In the genomic region with DNA sequence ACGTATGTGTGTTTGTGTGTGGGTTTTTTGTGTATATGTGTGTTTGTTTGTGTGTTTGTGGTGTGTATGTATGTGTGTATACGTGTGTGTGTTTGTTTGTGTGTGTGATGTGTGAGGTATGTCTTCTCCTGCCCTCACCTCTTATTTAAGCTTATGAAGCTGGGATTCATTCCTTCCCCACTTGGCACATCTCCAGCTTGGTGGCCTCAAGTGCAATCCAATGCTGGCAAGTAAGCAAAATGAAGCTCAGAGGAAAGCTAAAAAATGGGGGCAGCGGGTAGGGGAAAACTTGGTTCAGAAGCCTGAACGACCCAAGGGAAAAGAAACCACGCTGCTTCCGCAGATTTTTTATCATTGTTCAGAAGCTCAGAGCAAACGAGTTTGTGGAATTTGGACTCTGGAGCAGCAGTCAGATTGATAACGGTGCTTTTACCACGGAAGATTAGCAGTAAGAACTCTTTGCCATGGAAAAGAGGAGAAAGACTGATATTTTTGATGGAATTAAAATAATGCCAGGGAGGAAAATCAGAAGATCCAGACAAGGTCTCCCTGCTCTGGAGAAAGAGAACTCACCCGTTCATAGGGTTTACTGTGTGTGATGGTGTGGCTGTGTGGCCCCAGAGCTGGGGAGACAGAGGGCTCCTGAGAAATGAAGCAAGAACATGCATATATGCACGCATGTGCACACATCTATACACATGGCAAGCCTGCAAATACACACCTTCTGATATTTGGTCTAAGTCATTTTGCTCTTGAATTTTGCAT, we compare ENCODE assay signal across 17 mouse cellular contexts. TPM values are rescaled to one million over a fixed set of nuclear protein-coding genes. Genes with fewer than 3 reads are reported as not detected.
DNase-seq lines count a peak whose midpoint lies in the region; ATAC-seq and TF ChIP-seq lines count a peak whose summit lies in the region.
"Had no signal": no experiment of that assay in that cellular context is flagged by ENCODE, and none has a peak within 500 bp of the region (broad histone marks: within the 10 kb centered on the region; RNA-seq: fewer than 3 reads in every experiment).

No protein-coding gene starts in this region.

- DNase-seq in forebrain, embryonic 11.5 days (ENCODE audit: low spot score) = peak; percentile 1
- DNase-seq in liver, adult 2 months (ENCODE audit: extremely low read depth, low read depth, low spot score) = peak; percentile 82
- no peak for DNase-seq in liver, embryonic 11.5 days (ENCODE audit: low spot score)
- DNase-seq in 3134 (ENCODE audit: extremely low read depth, insufficient read length, low spot score) = peak; percentile 21
- peak; percentile 42 for DNase-seq in adrenal gland, postnatal 25 days
- DNase-seq in left cerebral cortex, postnatal 14 days (ENCODE audit: low spot score in 2 of 2) = no peak
- no peak for DNase-seq in urinary bladder, postnatal 10 days (ENCODE audit: low spot score)
- DNase-seq: cerebellum, adult 8-10 months; forebrain, postnatal 0 days; layer of hippocampus, postnatal 36 days; thymus, postnatal 36 days had no signal

- TF ChIP-seq POLR2A in liver, adult 2 months (IDR thresholded peaks at IDR 0.05; ENCODE audit: extremely low read depth, insufficient read depth, low read length) = no peak

- TF ChIP-seq CTCF in liver, adult 2 months (IDR thresholded peaks at IDR 0.05; ENCODE audit: low read depth, low read length) = no peak

- H3K4me3 ChIP-seq in forebrain, embryonic 11.5 days (ENCODE audit: low read depth, low read length) = no peak overlapping the region
- no peak overlapping the region for H3K4me3 ChIP-seq in forebrain, embryonic 15.5 days
- H3K4me3 ChIP-seq in liver, adult 2 months (ENCODE audit: insufficient read depth, low read depth, low read length) = no peak overlapping the region
- H3K4me3 ChIP-seq in liver, embryonic 11.5 days (ENCODE audit: low read depth, low read length) = no peak overlapping the region
- H3K4me3 ChIP-seq: embryonic facial prominence, embryonic 12.5 days; limb, embryonic 15.5 days; neural tube, embryonic 12.5 days had no signal

- intact Hi-C loops in left cerebral cortex, postnatal 14 days (cut with DNase I) = no loop called here

- H3K27me3 ChIP-seq in forebrain, embryonic 11.5 days (ENCODE audit: control insufficient read depth, insufficient read depth, low read length) = no peaks in the 10 kb centered on the region
- no peaks in the 10 kb centered on the region for H3K27me3 ChIP-seq in forebrain, embryonic 15.5 days
- H3K27me3 ChIP-seq in liver, adult 2 months (ENCODE audit: control insufficient read depth, insufficient read depth, low read length) = no peaks in the 10 kb centered on the region
- no peaks in the 10 kb centered on the region for H3K27me3 ChIP-seq in liver, embryonic 11.5 days (replicated peaks; ENCODE audit: control insufficient read depth, insufficient read depth, low read length)
- H3K27me3 ChIP-seq: embryonic facial prominence, embryonic 12.5 days; limb, embryonic 15.5 days; neural tube, embryonic 12.5 days; Patski had no signal

- H3K4me1 ChIP-seq in forebrain, embryonic 11.5 days (replicated peaks; ENCODE audit: control insufficient read depth, insufficient read depth, low read length) = no peaks in the 10 kb centered on the region
- H3K4me1 ChIP-seq in forebrain, embryonic 15.5 days = peaks cover 12% of the 10 kb centered on the region; the same call in 1 of the 2 replicates
- H3K4me1 ChIP-seq in liver, adult 2 months (ENCODE audit: control insufficient read depth, insufficient read depth, low read length) = peaks cover 8% of the 10 kb centered on the region; the same call in 1 of the 2 replicates
- H3K4me1 ChIP-seq in liver, embryonic 11.5 days (replicated peaks; ENCODE audit: control insufficient read depth, insufficient read depth, low read length) = no peaks in the 10 kb centered on the region
- H3K4me1 ChIP-seq: limb, embryonic 15.5 days; neural tube, embryonic 12.5 days had no signal

- H3K79me2 ChIP-seq in liver, adult 2 months (ENCODE audit: control insufficient read depth, insufficient read depth, low read length) = no peaks in the 10 kb centered on the region

- H3K4me2 ChIP-seq in forebrain, embryonic 11.5 days (ENCODE audit: low read depth, low read length, severe bottlenecking) = no peak overlapping the region
- H3K4me2 ChIP-seq in forebrain, embryonic 15.5 days (replicated peaks) = no peak overlapping the region
- H3K4me2 ChIP-seq in liver, embryonic 11.5 days = no peak overlapping the region
- H3K4me2 ChIP-seq: embryonic facial prominence, embryonic 12.5 days; limb, embryonic 15.5 days; neural tube, embryonic 12.5 days had no signal

- no peak overlapping the region for H3K27ac ChIP-seq in forebrain, embryonic 11.5 days (ENCODE audit: low read depth, low read length)
- H3K27ac ChIP-seq in forebrain, embryonic 15.5 days (replicated peaks) = no peak overlapping the region
- no peak overlapping the region for H3K27ac ChIP-seq in liver, adult 2 months (replicated peaks; ENCODE audit: insufficient read depth, low read depth, low read length)
- H3K27ac ChIP-seq in liver, embryonic 11.5 days (ENCODE audit: low read depth, low read length) = no peak overlapping the region
- H3K27ac ChIP-seq: embryonic facial prominence, embryonic 12.5 days; kidney, postnatal 0 days; limb, embryonic 15.5 days; neural tube, embryonic 12.5 days had no signal

- no peak for ATAC-seq in forebrain, embryonic 11.5 days (replicated peaks; ENCODE audit: low FRiP score)
- no peak for ATAC-seq in forebrain, embryonic 15.5 days (replicated peaks)
- no peak for ATAC-seq in liver, embryonic 11.5 days (replicated peaks; ENCODE audit: low FRiP score)
- ATAC-seq: forebrain, postnatal 0 days; Patski had no signal

- no peaks in the 10 kb centered on the region for H3K36me3 ChIP-seq in forebrain, embryonic 11.5 days (ENCODE audit: control insufficient read depth, insufficient read depth, low read length)
- no peaks in the 10 kb centered on the region for H3K36me3 ChIP-seq in forebrain, embryonic 15.5 days
- no peaks in the 10 kb centered on the region for H3K36me3 ChIP-seq in liver, adult 2 months (ENCODE audit: control insufficient read depth, insufficient read depth, low read length)
- H3K36me3 ChIP-seq in liver, embryonic 11.5 days (ENCODE audit: control insufficient read depth, insufficient read depth, low read length) = no peaks in the 10 kb centered on the region
- H3K36me3 ChIP-seq: embryonic facial prominence, embryonic 12.5 days; limb, embryonic 15.5 days; neural tube, embryonic 12.5 days had no signal

- H3K9ac ChIP-seq in forebrain, embryonic 11.5 days (ENCODE audit: low read length) = no peak overlapping the region
- H3K9ac ChIP-seq in forebrain, embryonic 15.5 days (replicated peaks) = no peak overlapping the region
- H3K9ac ChIP-seq in liver, adult 2 months (ENCODE audit: low read depth, low read length) = no peak overlapping the region
- no peak overlapping the region for H3K9ac ChIP-seq in liver, embryonic 11.5 days (ENCODE audit: low read depth, low read length)
- H3K9ac ChIP-seq: embryonic facial prominence, embryonic 12.5 days; forebrain, postnatal 0 days; limb, embryonic 15.5 days; neural tube, embryonic 12.5 days had no signal

- H3K9me3 ChIP-seq in forebrain, embryonic 11.5 days (ENCODE audit: control insufficient read depth, low read length) = no peaks in the 10 kb centered on the region
- H3K9me3 ChIP-seq in forebrain, embryonic 15.5 days = no peaks in the 10 kb centered on the region
- no peaks in the 10 kb centered on the region for H3K9me3 ChIP-seq in liver, embryonic 11.5 days (ENCODE audit: control insufficient read depth, low read length)
- H3K9me3 ChIP-seq: embryonic facial prominence, embryonic 12.5 days; limb, embryonic 15.5 days; neural tube, embryonic 12.5 days had no signal

- 82% methylated on average over 11 of the region's 11 CpGs for WGBS in forebrain, embryonic 11.5 days
- 58% methylated on average over 11 of the region's 11 CpGs for WGBS in forebrain, embryonic 15.5 days
- 28% methylated on average over 11 of the region's 11 CpGs for WGBS in liver, adult 2 months
- 63% methylated on average over 11 of the region's 11 CpGs for WGBS in liver, embryonic 11.5 days

RNA-seq across cellular contexts. Expression of a gene that starts 8.5 kb away (rescaled TPM):
- polyA plus RNA-seq in forebrain, embryonic 11.5 days (2014; fragmentation: Nextera tagmentation; extraction: Ambion mirVana) = 18.0 and 19.3 TPM in 2 replicates
- polyA plus RNA-seq in forebrain, embryonic 15.5 days (2015; fragmentation: Nextera tagmentation; extraction: Ambion mirVana) = 18.2 and 19.4 TPM in 2 replicates
- 3.6 and 4.9 TPM in 2 replicates for total RNA-seq in liver, adult 2 months (2014; rRNA removed)
- polyA plus RNA-seq in liver, adult 2 months (2012; rRNA removed) = 1.9 and 2.5 TPM in 2 replicates
- polyA plus RNA-seq in liver, embryonic 11.5 days (2014; fragmentation: Nextera tagmentation; extraction: Ambion mirVana) = 6.3 and 7.3 TPM in 2 replicates
- total RNA-seq in adrenal gland, postnatal 25 days (2021) = 2.6 and 3.1 TPM in 2 replicates
- 1 to 10 TPM; 4.9 to 5.8 TPM for total RNA-seq in left cerebral cortex, postnatal 14 days (2021)

RNA-seq across cellular contexts. Expression of a gene that starts 53.3 kb away (rescaled TPM):
- 41.3 and 42.7 TPM in 2 replicates for polyA plus RNA-seq in forebrain, embryonic 11.5 days (2014; fragmentation: Nextera tagmentation; extraction: Ambion mirVana)
- polyA plus RNA-seq in forebrain, embryonic 15.5 days (2015; fragmentation: Nextera tagmentation; extraction: Ambion mirVana) = 91.7 and 94.3 TPM in 2 replicates
- 98.6 and 124 TPM in 2 replicates for total RNA-seq in liver, adult 2 months (2014; rRNA removed)
- 60.3 and 86.5 TPM in 2 replicates for polyA plus RNA-seq in liver, adult 2 months (2012; rRNA removed)
- polyA plus RNA-seq in liver, embryonic 11.5 days (2014; fragmentation: Nextera tagmentation; extraction: Ambion mirVana) = 16.3 and 17.1 TPM in 2 replicates
- total RNA-seq in adrenal gland, postnatal 25 days (2021) = 63.3 and 69.1 TPM in 2 replicates
- total RNA-seq in left cerebral cortex, postnatal 14 days (2021) = 100 to 1,000 TPM; 219 to 221 TPM

Comparison
In these comparisons a context has a peak if more than half of its experiments do, and no peak if none do; other contexts are left out.
1. DNase-seq: peak in forebrain, embryonic 11.5 days (single experiment), liver, adult 2 months (single experiment), 3134 (single experiment) and adrenal gland, postnatal 25 days (single experiment); none in liver, embryonic 11.5 days (single experiment), left cerebral cortex, postnatal 14 days (0 of 2) and urinary bladder, postnatal 10 days (single experiment).